8 mouse cellular contexts compared by ENCODE assay signal in genomic region chr4:123664021-123664950, GRCm38 (mm10). TPM values are rescaled to one million over a fixed set of nuclear protein-coding genes. Genes with fewer than 3 reads are reported as not detected.
DNase-seq lines count a peak whose midpoint lies in the region; ATAC-seq and TF ChIP-seq lines count a peak whose summit lies in the region.

No protein-coding gene starts in this region.

- H3ac ChIP-seq in C2C12 (ENCODE audit: control insufficient read depth, insufficient read length, low read depth) = peak overlapping the region; percentile 91

- DNase-seq in adrenal gland, adult 8-10 months = peak; percentile 64
- peak; percentile 76 for DNase-seq in embryonic facial prominence, embryonic 11.5 days (ENCODE audit: low spot score)
- peak; percentile 48 for DNase-seq in heart, adult 8-10 months (ENCODE audit: low spot score)
- DNase-seq in kidney, adult 18-20 months = peak; percentile 86
- peak; percentile 82 to 86 (median 83) for DNase-seq in liver, embryonic 14.5 days (ENCODE audit: low read depth in 3 of 3, low spot score in 3 of 3)
- DNase-seq in neural tube, embryonic 10.5 days (ENCODE audit: extremely low spot score, low spot score) = peak; percentile 78
- DNase-seq in stomach, postnatal 0 days (ENCODE audit: low spot score) = peak; percentile 85

- peaks cover 24% of the 10 kb centered on the region for H3K79me3 ChIP-seq in C2C12 (ENCODE audit: low read depth)

- no peak for TF ChIP-seq CTCF in C2C12 (IDR thresholded peaks at IDR 0.05; ENCODE audit: control insufficient read depth, insufficient read depth, insufficient read length)
- TF ChIP-seq CTCF in liver, embryonic 14.5 days (IDR thresholded peaks at IDR 0.05; ENCODE audit: low read depth) = no peak
- no peak for TF ChIP-seq CTCF in stomach, postnatal 0 days (IDR thresholded peaks at IDR 0.05; ENCODE audit: low read depth)

- H3K9me3 ChIP-seq in embryonic facial prominence, embryonic 11.5 days (replicated peaks; ENCODE audit: control insufficient read depth, low read length) = no peaks in the 10 kb centered on the region
- H3K9me3 ChIP-seq in liver, embryonic 14.5 days (ENCODE audit: control insufficient read depth, low read length) = no peaks in the 10 kb centered on the region
- H3K9me3 ChIP-seq in stomach, postnatal 0 days (ENCODE audit: control insufficient read depth, low read length) = no peaks in the 10 kb centered on the region

- under 1% methylated on average over 83 of the region's 125 CpGs for WGBS in embryonic facial prominence, embryonic 11.5 days
- WGBS in liver, embryonic 14.5 days (ENCODE audit: insufficient replicate concordance) = under 1% methylated on average over 102 of the region's 125 CpGs
- WGBS in stomach, postnatal 0 days = under 1% methylated on average over 61 of the region's 125 CpGs

- peaks cover 51% of the 10 kb centered on the region for H3K79me2 ChIP-seq in C2C12 (ENCODE audit: control insufficient read depth, insufficient read depth)

- ATAC-seq in embryonic facial prominence, embryonic 11.5 days (replicated peaks; ENCODE audit: insufficient number of reproducible peaks, low FRiP score, low TSS enrichment, low read depth) = peak; percentile 71
- ATAC-seq in liver, embryonic 14.5 days (ENCODE audit: insufficient read depth) = peak; percentile 87
- ATAC-seq in stomach, postnatal 0 days (ENCODE audit: low FRiP score, low TSS enrichment) = peak; percentile 83

- no peaks in the 10 kb centered on the region for H3K36me3 ChIP-seq in C2C12 (ENCODE audit: control insufficient read depth, insufficient read depth)
- no peaks in the 10 kb centered on the region for H3K36me3 ChIP-seq in embryonic facial prominence, embryonic 11.5 days (replicated peaks; ENCODE audit: control insufficient read depth, insufficient read depth, low read depth, low read length)
- H3K36me3 ChIP-seq in liver, embryonic 14.5 days (replicated peaks; ENCODE audit: control insufficient read depth, insufficient read depth, low read depth) = no peaks in the 10 kb centered on the region
- no peaks in the 10 kb centered on the region for H3K36me3 ChIP-seq in stomach, postnatal 0 days (ENCODE audit: control insufficient read depth, insufficient read depth, low read length)

- no peaks in the 10 kb centered on the region for H3K27me3 ChIP-seq in C2C12 (ENCODE audit: control insufficient read depth, insufficient read depth, insufficient read length)
- H3K27me3 ChIP-seq in embryonic facial prominence, embryonic 11.5 days (ENCODE audit: control insufficient read depth, insufficient read depth, low read length) = no peaks in the 10 kb centered on the region
- no peaks in the 10 kb centered on the region; the same call in none of the 2 replicates for H3K27me3 ChIP-seq in liver, embryonic 14.5 days (ENCODE audit: control insufficient read depth, insufficient read depth, low read length)
- H3K27me3 ChIP-seq in stomach, postnatal 0 days (ENCODE audit: control insufficient read depth, insufficient read depth, low read length) = no peaks in the 10 kb centered on the region

- H3K4me3 ChIP-seq in C2C12 (ENCODE audit: insufficient read depth, poor library complexity, severe bottlenecking) = peak overlapping the region; percentile 57
- H3K4me3 ChIP-seq in embryonic facial prominence, embryonic 11.5 days (ENCODE audit: low read depth, low read length) = peak overlapping the region; percentile 88
- H3K4me3 ChIP-seq in liver, embryonic 14.5 days (ENCODE audit: insufficient read depth in 1 of 2, low read depth in 2 of 2, low read length in 2 of 2) = peak overlapping the region; percentile 73 to 82
- H3K4me3 ChIP-seq in stomach, postnatal 0 days (ENCODE audit: low read depth, low read length) = peak overlapping the region; percentile 96

- peak overlapping the region; percentile 100 for H3K27ac ChIP-seq in embryonic facial prominence, embryonic 11.5 days (replicated peaks; ENCODE audit: low read depth, low read length)
- H3K27ac ChIP-seq in liver, embryonic 14.5 days = peak overlapping the region; percentile 86
- H3K27ac ChIP-seq in stomach, postnatal 0 days (replicated peaks) = peak overlapping the region; percentile 99

- TF ChIP-seq EP300 in liver, embryonic 14.5 days (IDR thresholded peaks at IDR 0.05; ENCODE audit: low read depth) = peak; percentile 64
- TF ChIP-seq EP300 in stomach, postnatal 0 days (optimal IDR thresholded peaks at IDR 0.05) = no peak

- peaks cover 5% of the 10 kb centered on the region for H3K4me1 ChIP-seq in embryonic facial prominence, embryonic 11.5 days (ENCODE audit: control insufficient read depth, insufficient read depth, low read length)
- peaks cover 32 to 34% of the 10 kb centered on the region in 2 experiments for H3K4me1 ChIP-seq in liver, embryonic 14.5 days (replicated peaks; ENCODE audit: control insufficient read depth in 2 of 2, insufficient read depth in 2 of 2, low read length in 1 of 2)
- peaks cover 12% of the 10 kb centered on the region; the same call in 1 of the 2 replicates for H3K4me1 ChIP-seq in stomach, postnatal 0 days (replicated peaks; ENCODE audit: control insufficient read depth, insufficient read depth)

- peak overlapping the region; percentile 99 for H3K9ac ChIP-seq in embryonic facial prominence, embryonic 11.5 days (replicated peaks; ENCODE audit: low read length)
- peak overlapping the region; percentile 89 for H3K9ac ChIP-seq in liver, embryonic 14.5 days (replicated peaks)
- peak overlapping the region; percentile 95 for H3K9ac ChIP-seq in stomach, postnatal 0 days (ENCODE audit: low read length)

- H3K4me2 ChIP-seq in embryonic facial prominence, embryonic 11.5 days (ENCODE audit: low read depth, low read length) = peak overlapping the region; percentile 93
- peak overlapping the region; percentile 100 for H3K4me2 ChIP-seq in liver, embryonic 14.5 days (ENCODE audit: low read depth)
- H3K4me2 ChIP-seq in stomach, postnatal 0 days (replicated peaks; ENCODE audit: low read depth) = peak overlapping the region; percentile 89

TF ChIP-seq in C2C12, 6 proteins besides CTCF, POLR2A, EP300 and RAD21:
- no peak for TF ChIP-seq CEBPB (IDR thresholded peaks at IDR 0.05; ENCODE audit: low read depth)
- TF ChIP-seq MYOD1 (IDR thresholded peaks at IDR 0.05; ENCODE audit: control insufficient read depth, insufficient read length, low read depth) = no peak
TF ChIP-seq in C2C12: peak in this region for 0.

RNA-seq across cellular contexts. Expression of gene Macf1, which starts 19.9 kb away (rescaled TPM):
- 60.4 TPM for polyA plus RNA-seq in C2C12 (2012; fragmentation: generic; extraction: Trizol)
- total RNA-seq in adrenal gland, adult 8-10 months (2022) = 100 to 1,000 TPM; 137 to 199 (median 157) TPM
- 63.9 and 70.2 TPM in 2 replicates for polyA plus RNA-seq in embryonic facial prominence, embryonic 11.5 days (2014; fragmentation: Nextera tagmentation; extraction: Ambion mirVana)
- total RNA-seq in heart, adult 8-10 months (2022) = 100 to 1,000 TPM; 223 to 243 (median 241) TPM
- polyA plus RNA-seq in liver, embryonic 14.5 days (2012; rRNA removed) = 12.2 and 15.1 TPM in 2 replicates
- 12.9 and 13.4 TPM in 2 replicates for polyA plus RNA-seq in liver, embryonic 14.5 days (2014; fragmentation: Nextera tagmentation; extraction: Ambion mirVana)
- polyA plus RNA-seq in stomach, postnatal 0 days (2015; fragmentation: Nextera tagmentation; extraction: Ambion mirVana) = 26.6 and 28.9 TPM in 2 replicates

RNA-seq across cellular contexts. Expression of gene Ndufs5, which starts 53.7 kb away (rescaled TPM):
- 322 TPM for polyA plus RNA-seq in C2C12 (2012; fragmentation: generic; extraction: Trizol)
- 100 to 1,000 TPM; 141 to 205 (median 168) TPM for total RNA-seq in adrenal gland, adult 8-10 months (2022)
- 308 and 321 TPM in 2 replicates for polyA plus RNA-seq in embryonic facial prominence, embryonic 11.5 days (2014; fragmentation: Nextera tagmentation; extraction: Ambion mirVana)
- 100 to 1,000 TPM; 391 to 483 (median 438) TPM for total RNA-seq in heart, adult 8-10 months (2022)
- 65.8 and 108 TPM in 2 replicates for polyA plus RNA-seq in liver, embryonic 14.5 days (2012; rRNA removed)
- 188 and 189 TPM in 2 replicates for polyA plus RNA-seq in liver, embryonic 14.5 days (2014; fragmentation: Nextera tagmentation; extraction: Ambion mirVana)
- 326 and 344 TPM in 2 replicates for polyA plus RNA-seq in stomach, postnatal 0 days (2015; fragmentation: Nextera tagmentation; extraction: Ambion mirVana)

Comparison
In these comparisons a context has a peak if more than half of its experiments do, and no peak if none do; other contexts are left out.
1. Peak in every context shown above with its lines: DNase-seq, ATAC-seq, H3K4me3 ChIP-seq and H3K27ac ChIP-seq.